Mouse (Mus musculus): ENCODE results near the gene Ctsa. TPM values are rescaled to one million over a fixed set of nuclear protein-coding genes. Genes with fewer than 3 reads are reported as not detected.
"Not testable (repeated sequence)": the region's sequence is repeated elsewhere in the genome, so short reads cannot be mapped to it uniquely, and the experiment has no call there.

Ctsa gene
- polyA plus RNA-seq, 1 experiment from 2014 or later: 99.9 TPM

- 89% methylated on average over 16 of the region's 16 CpGs for WGBS
- Histone ChIP-seq H3K27me3 (replicated peaks) (no peaks in the 10 kb centered on the region), H3K4me3 (replicated peaks) (no peak overlapping the region), H3K27ac (replicated peaks) (no peak overlapping the region), H3K4me2 (no peak overlapping the region), H3K4me1 (peaks cover 31% of the 10 kb centered on the region), H3K9me3 (replicated peaks) (no peaks in the 10 kb centered on the region), H3K36me3 (peaks cover 46% of the 10 kb centered on the region), H3K9ac (replicated peaks) (no peak overlapping the region)
- ATAC-seq (ENCODE audit: low FRiP score): no peak
Measured at GRCm38 (mm10) chr2:164827146-164827850, 5.4 kb upstream of the Ctsa start.

- no peak within 1 kb of the TSS for H3K27ac ChIP-seq (replicated peaks)
- no peaks in the 10 kb centered on the region for H3K27me3 ChIP-seq (replicated peaks)
- H3K9me3 ChIP-seq (replicated peaks): no peaks in the 10 kb centered on the region
- ATAC-seq (ENCODE audit: low FRiP score): no peak
- WGBS: 95% methylated on average over 6 of the region's 6 CpGs
- H3K36me3 ChIP-seq: peaks cover 46% of the 10 kb centered on the region
- H3K4me3 ChIP-seq (replicated peaks): no peak within 1 kb of the TSS
- H3K4me1 ChIP-seq: peaks cover 34% of the 10 kb centered on the region
- H3K4me2 ChIP-seq: no peak within 1 kb of the TSS
- H3K9ac ChIP-seq (replicated peaks): no peak within 1 kb of the TSS
Measured at GRCm38 (mm10) chr2:164828437-164828836, 4.2 kb upstream of the Ctsa start, which contains the start of gene Spata25. Gene Spata25, minus strand, starts transcription at chr2:164828537.

- H3K4me3 ChIP-seq (replicated peaks): no peak overlapping the region
- no peak overlapping the region for H3K27ac ChIP-seq (replicated peaks)
- H3K36me3 ChIP-seq: peaks cover 46% of the 10 kb centered on the region
- WGBS: 92% methylated on average over 1 of the region's 1 CpGs
- no peak overlapping the region for H3K9ac ChIP-seq (replicated peaks)
- no peak for ATAC-seq (ENCODE audit: low FRiP score)
- peaks cover 29% of the 10 kb centered on the region for H3K4me1 ChIP-seq
- no peaks in the 10 kb centered on the region for H3K9me3 ChIP-seq (replicated peaks)
- H3K27me3 ChIP-seq (replicated peaks): no peaks in the 10 kb centered on the region
- no peak overlapping the region for H3K4me2 ChIP-seq
Measured at GRCm38 (mm10) chr2:164829090-164829489, 3.6 kb upstream of the Ctsa start.

- no peak for ATAC-seq (ENCODE audit: low FRiP score)
- Histone ChIP-seq H3K4me3 (replicated peaks) (no peak overlapping the region), H3K4me2 (no peak overlapping the region), H3K9ac (replicated peaks) (no peak overlapping the region), H3K4me1 (peaks cover 37% of the 10 kb centered on the region), H3K36me3 (peaks cover 31% of the 10 kb centered on the region), H3K27ac (replicated peaks) (no peak overlapping the region), H3K9me3 (replicated peaks) (no peaks in the 10 kb centered on the region), H3K27me3 (replicated peaks) (no peaks in the 10 kb centered on the region)
- WGBS: 91% methylated on average over 10 of the region's 10 CpGs
Measured at GRCm38 (mm10) chr2:164831029-164831428, 1.6 kb upstream of the Ctsa start.

- Histone ChIP-seq H3K4me2 (peak overlapping the region; percentile 93), H3K4me1 (peaks cover 32% of the 10 kb centered on the region), H3K27me3 (replicated peaks) (no peaks in the 10 kb centered on the region), H3K4me3 (replicated peaks) (peak overlapping the region; percentile 78), H3K9me3 (replicated peaks) (no peaks in the 10 kb centered on the region), H3K36me3 (peaks cover 22% of the 10 kb centered on the region; the same call in 1 of the 2 replicates), H3K9ac (replicated peaks) (peak overlapping the region; percentile 78), H3K27ac (replicated peaks) (peak overlapping the region; percentile 85)
- ATAC-seq (ENCODE audit: low FRiP score): peak; percentile 9; the same call in 1 of the 2 replicates
- WGBS: 57% methylated on average over 16 of the region's 16 CpGs
Measured at GRCm38 (mm10) chr2:164832032-164832747, 483 bp upstream of the Ctsa start.

- H3K4me2 ChIP-seq: peak within 1 kb of the TSS; percentile 93
- H3K27ac ChIP-seq (replicated peaks): peak within 1 kb of the TSS; percentile 85
- peak; percentile 79 for ATAC-seq (ENCODE audit: low FRiP score)
- peak within 1 kb of the TSS; percentile 78 for H3K9ac ChIP-seq (replicated peaks)
- H3K4me1 ChIP-seq: peaks cover 26% of the 10 kb centered on the region
- peaks cover 11% of the 10 kb centered on the region for H3K36me3 ChIP-seq
- no peaks in the 10 kb centered on the region for H3K9me3 ChIP-seq (replicated peaks)
- WGBS: under 1% methylated on average over 31 of the region's 31 CpGs
- H3K27me3 ChIP-seq (replicated peaks): no peaks in the 10 kb centered on the region
- H3K4me3 ChIP-seq (replicated peaks): peak within 1 kb of the TSS; percentile 78
Measured at GRCm38 (mm10) chr2:164833314-164833959, 764 bp downstream of the Ctsa start, which contains the start of gene Neurl2. Gene Neurl2, minus strand, starts transcription at chr2:164833456.

GRCm38 (mm10) chr2:164834531-164834930 lies 1.9 kb downstream of the Ctsa start:
- H3K4me2 ChIP-seq: peak overlapping the region; percentile 93
- no peaks in the 10 kb centered on the region for H3K9me3 ChIP-seq (replicated peaks)
- ATAC-seq (ENCODE audit: low FRiP score): no peak
- peak overlapping the region; percentile 85; the same call in 1 of the 2 replicates for H3K27ac ChIP-seq (replicated peaks)
- peaks cover 8% of the 10 kb centered on the region for H3K36me3 ChIP-seq
- peak overlapping the region; percentile 78; the same call in 1 of the 2 replicates for H3K9ac ChIP-seq (replicated peaks)
- peak overlapping the region; percentile 78 for H3K4me3 ChIP-seq (replicated peaks)
- WGBS: 44% methylated on average over 8 of the region's 8 CpGs
- peaks cover 26% of the 10 kb centered on the region for H3K4me1 ChIP-seq
- no peaks in the 10 kb centered on the region for H3K27me3 ChIP-seq (replicated peaks)

GRCm38 (mm10) chr2:164835164-164835563 lies 2.5 kb downstream of the Ctsa start:
- Histone ChIP-seq H3K4me3 (replicated peaks) (no peak overlapping the region), H3K9ac (replicated peaks) (no peak overlapping the region), H3K4me1 (peaks cover 26% of the 10 kb centered on the region), H3K9me3 (replicated peaks) (no peaks in the 10 kb centered on the region), H3K27me3 (replicated peaks) (no peaks in the 10 kb centered on the region), H3K27ac (replicated peaks) (no peak overlapping the region), H3K36me3 (peaks cover 14% of the 10 kb centered on the region), H3K4me2 (peak overlapping the region; percentile 93)
- WGBS: 98% methylated on average over 4 of the region's 4 CpGs
- no peak for ATAC-seq (ENCODE audit: low FRiP score)

- no peak overlapping the region for H3K9ac ChIP-seq (replicated peaks)
- no peak overlapping the region for H3K4me3 ChIP-seq (replicated peaks)
- no peaks in the 10 kb centered on the region for H3K4me1 ChIP-seq
- peaks cover 2% of the 10 kb centered on the region; the same call in 1 of the 2 replicates for H3K36me3 ChIP-seq
- no peak overlapping the region for H3K27ac ChIP-seq (replicated peaks)
- no peaks in the 10 kb centered on the region for H3K9me3 ChIP-seq (replicated peaks)
- no peak overlapping the region for H3K4me2 ChIP-seq
- WGBS: 64% methylated on average over 3 of the region's 3 CpGs
- H3K27me3 ChIP-seq (replicated peaks): no peaks in the 10 kb centered on the region
- ATAC-seq (ENCODE audit: low FRiP score): no peak
Measured at GRCm38 (mm10) chr2:164845782-164846181, 13.1 kb downstream of the Ctsa start.

- Histone ChIP-seq H3K9me3 (replicated peaks) (no peaks in the 10 kb centered on the region), H3K36me3 (peaks cover 2% of the 10 kb centered on the region; the same call in 1 of the 2 replicates), H3K27me3 (replicated peaks) (peaks cover 4% of the 10 kb centered on the region), H3K4me3 (replicated peaks) (no peak overlapping the region), H3K4me2 (no peak overlapping the region), H3K4me1 (no peaks in the 10 kb centered on the region), H3K27ac (replicated peaks) (no peak overlapping the region), H3K9ac (replicated peaks) (no peak overlapping the region)
- no peak for ATAC-seq (ENCODE audit: low FRiP score)
- WGBS: 93% methylated on average over 8 of the region's 8 CpGs
Measured at GRCm38 (mm10) chr2:164850061-164850460, 17.4 kb downstream of the Ctsa start.

- H3K36me3 ChIP-seq; H3K9me3 ChIP-seq (replicated peaks); H3K9ac ChIP-seq (replicated peaks); ATAC-seq (ENCODE audit: low FRiP score); H3K27ac ChIP-seq (replicated peaks): not testable (repeated sequence)
- peak overlapping the region; percentile 96 for H3K4me2 ChIP-seq
- H3K4me1 ChIP-seq: peaks cover 26% of the 10 kb centered on the region
- peaks cover 47% of the 10 kb centered on the region for H3K27me3 ChIP-seq (replicated peaks)
- WGBS: 82% methylated on average over 5 of the region's 5 CpGs
- H3K4me3 ChIP-seq (replicated peaks): peak overlapping the region; percentile 50; the same call in 1 of the 2 replicates
Measured at GRCm38 (mm10) chr2:164855572-164855971, 22.9 kb downstream of the Ctsa start.

Measured in neural tube, embryonic 15.5 days (tissue).